Mouse (Mus musculus) spleen, adult 2 months (tissue): ENCODE data around the gene Taf9. TPM values are rescaled to one million over a fixed set of nuclear protein-coding genes. Genes with fewer than 3 reads are reported as not detected.
A peak's percentile ranks its signal among the peaks of the same experiment; 100 is the strongest.

Experiments used
- DNase-seq, 2 experiments: peaks; one replicate each; pipeline versions ENCODE4 v3.0.0 to v3.0.0-alpha.2; 2012 to 2021; ENCODE audit warnings: low spot score in 2 of 2, low read depth in 1 of 2
- H3K27ac ChIP-seq: fragments of 200-500 bp; 2 replicates; pipeline ENCODE4 v1.5.1; 2012; ENCODE audit warnings: low read length, inconsistent platforms; ENCODE audit not compliant: insufficient read depth
- H3K27me3 ChIP-seq: fragments of 200-500 bp; 2 replicates; pipeline ENCODE4 v1.6.1; 2012; ENCODE audit warnings: mild to moderate bottlenecking, moderate library complexity, low read length, inconsistent platforms; ENCODE audit not compliant: control insufficient read depth, insufficient read depth
- H3K36me3 ChIP-seq: fragments of 200-500 bp; 2 replicates; pipeline ENCODE4 v1.6.1; 2012; ENCODE audit warnings: mild to moderate bottlenecking, low read length, inconsistent platforms; ENCODE audit not compliant: control insufficient read depth, insufficient read depth
- H3K4me1 ChIP-seq: fragments of 200-500 bp; 2 replicates; pipeline ENCODE4 v1.6.1; 2011; ENCODE audit warnings: inconsistent platforms; ENCODE audit not compliant: control insufficient read depth, insufficient read depth, insufficient read length
- H3K4me3 ChIP-seq: fragments of 200-500 bp; 2 replicates; pipeline ENCODE4 v1.5.1; 2011; ENCODE audit warnings: mild to moderate bottlenecking, inconsistent platforms; ENCODE audit not compliant: insufficient read depth, insufficient read length; ENCODE audit errors: extremely low read depth
- CTCF ChIP-seq: fragments of 200-500 bp; IDR thresholded peaks from 2 replicates; pipeline ENCODE4 v1.5.1; 2011; ENCODE audit warnings: mild to moderate bottlenecking, inconsistent platforms; ENCODE audit not compliant: insufficient read depth, insufficient read length, insufficient replicate concordance; ENCODE audit errors: extremely low read depth
- POLR2A ChIP-seq: fragments of 200-500 bp; IDR thresholded peaks from 2 replicates; pipeline ENCODE4 v1.6.1; 2011; ENCODE audit warnings: low read depth, low read length, inconsistent platforms
- WGBS: fragments of 180-500 bp; shearing (Covaris S2); methylation state at CpG from one replicate; pipeline ENCODE4 v1.1.7; 2018; 5-methylcytosine and 5-hydroxymethylcytosine counted together
- polyA plus RNA-seq: library from polyadenylated mRNA; depleted of rRNA; stranded (reverse); fragments of >200 nt; gene quantifications from 2 replicates; pipeline ENCODE4 v1.2.3, GENCODE M21; 2012

The Taf9 gene
- polyA plus RNA-seq, 1 experiment = 2.3 TPM

GRCm38 (mm10) chr13:100670181-100670741 lies 18.9 kb downstream of the Taf9 start:
- no peaks in the 10 kb centered on the region for H3K36me3 ChIP-seq
- H3K4me1 ChIP-seq = peaks cover 2% of the 10 kb centered on the region; the same call in 1 of the 2 replicates
- DNase-seq = no peak
- 9% methylated on average over 9 of the region's 9 CpGs for WGBS
- TF ChIP-seq POLR2A (no peak), CTCF (no peak)
- H3K27ac ChIP-seq = peak overlapping the region; percentile 20; the same call in 1 of the 2 replicates
- H3K4me3 ChIP-seq = peak overlapping the region; percentile 80
- H3K27me3 ChIP-seq = no peaks in the 10 kb centered on the region

GRCm38 (mm10) chr13:100675936-100676635 lies 24.7 kb downstream of the Taf9 start:
- H3K4me1 ChIP-seq = no peaks in the 10 kb centered on the region
- no peak overlapping the region; the same call in 1 of the 2 replicates for H3K27ac ChIP-seq
- TF ChIP-seq POLR2A (no peak), CTCF (no peak)
- WGBS = 86% methylated on average over 15 of the region's 15 CpGs
- peaks cover 4% of the 10 kb centered on the region for H3K36me3 ChIP-seq
- no peaks in the 10 kb centered on the region for H3K27me3 ChIP-seq
- H3K4me3 ChIP-seq = no peak overlapping the region
- DNase-seq = no peak

- DNase-seq = no peak
- peaks cover 7% of the 10 kb centered on the region for H3K36me3 ChIP-seq
- WGBS = 88% methylated on average over 8 of the region's 8 CpGs
- peaks cover 2% of the 10 kb centered on the region; the same call in 1 of the 2 replicates for H3K4me1 ChIP-seq
- H3K27me3 ChIP-seq = no peaks in the 10 kb centered on the region
- H3K27ac ChIP-seq = no peak overlapping the region
- TF ChIP-seq POLR2A (no peak), CTCF (no peak)
- no peak overlapping the region for H3K4me3 ChIP-seq
Measured at GRCm38 (mm10) chr13:100681615-100682014, 30.2 kb downstream of the Taf9 start.

GRCm38 (mm10) chr13:100682837-100683236 lies 31.5 kb downstream of the Taf9 start:
- TF ChIP-seq CTCF = no peak
- TF ChIP-seq POLR2A = no peak
- H3K27ac ChIP-seq = no peak overlapping the region
- DNase-seq = no peak

GRCm38 (mm10) chr13:100684355-100684754 lies 33.0 kb downstream of the Taf9 start:
- H3K4me1 ChIP-seq = peaks cover 2% of the 10 kb centered on the region; the same call in 1 of the 2 replicates
- peaks cover 7% of the 10 kb centered on the region for H3K36me3 ChIP-seq
- no peak for DNase-seq
- TF ChIP-seq CTCF (no peak), POLR2A (no peak)
- 85% methylated on average over 2 of the region's 2 CpGs for WGBS
- H3K27me3 ChIP-seq = no peaks in the 10 kb centered on the region
- H3K4me3 ChIP-seq = no peak overlapping the region
- H3K27ac ChIP-seq = no peak overlapping the region

More at GRCm38 (mm10) chr13:100682837-100683236, 31.5 kb downstream of the Taf9 start:
- H3K4me1 ChIP-seq = peaks cover 2% of the 10 kb centered on the region; the same call in 1 of the 2 replicates
- WGBS = 25% methylated on average over 2 of the region's 2 CpGs
- no peaks in the 10 kb centered on the region for H3K27me3 ChIP-seq
- no peak overlapping the region for H3K4me3 ChIP-seq
- peaks cover 9% of the 10 kb centered on the region for H3K36me3 ChIP-seq

- Histone ChIP-seq H3K27ac (no peak overlapping the region), H3K36me3 (peaks cover 6% of the 10 kb centered on the region), H3K27me3 (no peaks in the 10 kb centered on the region), H3K4me3 (no peak overlapping the region), H3K4me1 (no peaks in the 10 kb centered on the region)
- 87% methylated on average over 7 of the region's 7 CpGs for WGBS
- DNase-seq = no peak
- TF ChIP-seq CTCF (no peak), POLR2A (no peak)
Measured at GRCm38 (mm10) chr13:100687513-100687912, 36.1 kb downstream of the Taf9 start.

GRCm38 (mm10) chr13:100697541-100697940 lies 46.2 kb downstream of the Taf9 start:
- Histone ChIP-seq H3K4me1 (no peaks in the 10 kb centered on the region), H3K27ac (no peak overlapping the region), H3K36me3 (peaks cover 32% of the 10 kb centered on the region), H3K4me3 (no peak overlapping the region), H3K27me3 (no peaks in the 10 kb centered on the region)
- TF ChIP-seq CTCF (no peak), POLR2A (no peak)
- 67% methylated on average over 3 of the region's 3 CpGs for WGBS
- no peak for DNase-seq
